Mouse (Mus musculus): ENCODE data around the gene Celf3.

DNA sequence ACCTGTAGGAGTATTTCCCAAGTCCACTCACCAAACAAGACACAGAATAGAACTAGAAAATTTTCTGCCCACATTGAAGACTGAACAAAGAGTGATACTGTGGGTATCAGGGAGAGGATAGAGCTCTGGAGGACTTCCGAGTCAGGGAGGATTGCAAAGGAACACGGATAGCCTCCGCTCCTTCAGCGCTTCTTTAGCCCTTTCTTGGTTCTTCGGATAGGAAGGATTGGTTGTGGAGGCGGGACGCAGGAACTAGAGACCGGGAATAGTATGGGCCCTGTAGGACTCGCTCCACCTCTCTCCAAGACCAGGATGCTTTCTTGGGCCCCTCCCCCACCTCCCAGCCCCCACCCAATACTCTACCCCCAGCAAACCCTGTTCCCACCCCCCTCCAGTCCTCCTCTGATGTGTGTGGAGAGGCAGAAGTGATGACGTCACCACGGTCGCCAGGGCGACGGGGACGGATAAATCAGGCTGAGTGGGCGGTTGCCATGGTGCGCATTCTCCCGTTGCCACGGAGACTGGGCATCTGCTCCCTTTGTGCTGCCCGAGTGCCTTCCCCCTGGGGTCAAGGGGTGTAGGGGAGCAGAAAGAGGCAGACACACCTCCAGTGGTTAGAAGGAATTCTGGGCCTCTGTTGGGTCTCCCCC lies 5.8 kb downstream of the Celf3 start:
- TF ChIP-seq CTCF (IDR thresholded peaks at IDR 0.05; ENCODE audit: borderline replicate concordance, insufficient read depth, low read depth, low read length) (no peak), POLR2A (IDR thresholded peaks at IDR 0.05; ENCODE audit: borderline replicate concordance, insufficient read depth, low read length) (no peak)

Measured in cerebellum, adult 2 months (tissue).